In genomic region chr5:123057366-123058250, GRCm38 (mm10) we compare ENCODE assay signal across 8 mouse cellular contexts. TPM values are rescaled to one million over a fixed set of nuclear protein-coding genes. Genes with fewer than 3 reads are reported as not detected.
DNase-seq lines count a peak whose midpoint lies in the region; ATAC-seq and TF ChIP-seq lines count a peak whose summit lies in the region.

No protein-coding gene starts in this region.

- peak overlapping the region; percentile 82 for H3K27ac ChIP-seq in forebrain, embryonic 10.5 days
- peak overlapping the region; percentile 86 for H3K27ac ChIP-seq in heart, embryonic 15.5 days
- H3K27ac ChIP-seq in liver, embryonic 14.5 days = peak overlapping the region; percentile 82
- H3K27ac ChIP-seq in neural tube, embryonic 11.5 days (ENCODE audit: low read depth, low read length) = no peak overlapping the region
- peak overlapping the region; percentile 30 for H3K27ac ChIP-seq in stomach, postnatal 0 days (replicated peaks)

- H3K36me3 ChIP-seq in forebrain, embryonic 10.5 days (replicated peaks) = no peaks in the 10 kb centered on the region
- no peaks in the 10 kb centered on the region for H3K36me3 ChIP-seq in heart, embryonic 15.5 days
- H3K36me3 ChIP-seq in liver, embryonic 14.5 days (replicated peaks; ENCODE audit: control insufficient read depth, insufficient read depth, low read depth) = no peaks in the 10 kb centered on the region
- no peaks in the 10 kb centered on the region for H3K36me3 ChIP-seq in neural tube, embryonic 11.5 days (ENCODE audit: control insufficient read depth, insufficient read depth, low read length)
- no peaks in the 10 kb centered on the region for H3K36me3 ChIP-seq in stomach, postnatal 0 days (ENCODE audit: control insufficient read depth, insufficient read depth, low read length)

- WGBS in forebrain, embryonic 10.5 days = 8% methylated on average over 48 of the region's 48 CpGs
- 8% methylated on average over 48 of the region's 48 CpGs for WGBS in heart, embryonic 15.5 days
- 7% methylated on average over 48 of the region's 48 CpGs for WGBS in liver, embryonic 14.5 days (ENCODE audit: insufficient replicate concordance)
- WGBS in neural tube, embryonic 11.5 days = 8% methylated on average over 48 of the region's 48 CpGs
- WGBS in stomach, postnatal 0 days = 8% methylated on average over 48 of the region's 48 CpGs

- peaks cover 17% of the 10 kb centered on the region for H3K4me1 ChIP-seq in forebrain, embryonic 10.5 days
- H3K4me1 ChIP-seq in heart, embryonic 15.5 days (replicated peaks) = peaks cover 21% of the 10 kb centered on the region
- H3K4me1 ChIP-seq in liver, embryonic 14.5 days (replicated peaks; ENCODE audit: control insufficient read depth in 2 of 2, insufficient read depth in 2 of 2, low read length in 1 of 2) = peaks cover 9 to 11% of the 10 kb centered on the region in 2 experiments
- H3K4me1 ChIP-seq in neural tube, embryonic 11.5 days (ENCODE audit: control insufficient read depth, insufficient read depth, low read length) = no peaks in the 10 kb centered on the region
- no peaks in the 10 kb centered on the region; the same call in 1 of the 2 replicates for H3K4me1 ChIP-seq in stomach, postnatal 0 days (replicated peaks; ENCODE audit: control insufficient read depth, insufficient read depth)

- H3K9ac ChIP-seq in heart, embryonic 15.5 days = peak overlapping the region; percentile 53
- peak overlapping the region; percentile 77 for H3K9ac ChIP-seq in liver, embryonic 14.5 days (replicated peaks)
- H3K9ac ChIP-seq in neural tube, embryonic 11.5 days (ENCODE audit: low read length) = 0 out of 2 replicates have a peak overlapping the region, but pooled peaks have one; percentile 44
- H3K9ac ChIP-seq in stomach, postnatal 0 days (ENCODE audit: low read length) = peak overlapping the region; percentile 48

- H3K9me3 ChIP-seq in forebrain, embryonic 10.5 days = 0 out of 2 replicates have a peak, but pooled peaks cover 4% of the 10 kb centered on the region
- H3K9me3 ChIP-seq in heart, embryonic 15.5 days (replicated peaks) = no peaks in the 10 kb centered on the region
- no peaks in the 10 kb centered on the region for H3K9me3 ChIP-seq in liver, embryonic 14.5 days (ENCODE audit: control insufficient read depth, low read length)
- no peaks in the 10 kb centered on the region for H3K9me3 ChIP-seq in neural tube, embryonic 11.5 days (ENCODE audit: control insufficient read depth, low read length)
- no peaks in the 10 kb centered on the region for H3K9me3 ChIP-seq in stomach, postnatal 0 days (ENCODE audit: control insufficient read depth, low read length)

- H3K27me3 ChIP-seq in forebrain, embryonic 10.5 days (ENCODE audit: poor library complexity, severe bottlenecking) = no peaks in the 10 kb centered on the region
- no peaks in the 10 kb centered on the region for H3K27me3 ChIP-seq in heart, embryonic 15.5 days
- no peaks in the 10 kb centered on the region for H3K27me3 ChIP-seq in liver, embryonic 14.5 days (ENCODE audit: control insufficient read depth, insufficient read depth, low read length)
- H3K27me3 ChIP-seq in neural tube, embryonic 11.5 days (ENCODE audit: control insufficient read depth, insufficient read depth, low read length) = no peaks in the 10 kb centered on the region
- no peaks in the 10 kb centered on the region for H3K27me3 ChIP-seq in stomach, postnatal 0 days (ENCODE audit: control insufficient read depth, insufficient read depth, low read length)

- peak overlapping the region; percentile 50 for H3K4me3 ChIP-seq in forebrain, embryonic 10.5 days
- peak overlapping the region; percentile 49 for H3K4me3 ChIP-seq in heart, embryonic 15.5 days
- peak overlapping the region; percentile 65 to 68 for H3K4me3 ChIP-seq in liver, embryonic 14.5 days (ENCODE audit: insufficient read depth in 1 of 2, low read depth in 2 of 2, low read length in 2 of 2)
- H3K4me3 ChIP-seq in neural tube, embryonic 11.5 days (ENCODE audit: low read depth, low read length) = peak overlapping the region; percentile 26
- peak overlapping the region; percentile 35 for H3K4me3 ChIP-seq in stomach, postnatal 0 days (ENCODE audit: low read depth, low read length)

- TF ChIP-seq EP300 in liver, embryonic 14.5 days (IDR thresholded peaks at IDR 0.05; ENCODE audit: low read depth) = no peak
- TF ChIP-seq EP300 in stomach, postnatal 0 days (optimal IDR thresholded peaks at IDR 0.05) = no peak

- peak; percentile 98 to 99 for DNase-seq in CD8-positive naive resting alpha-beta T cell, adult 2 months (ENCODE audit: low read depth in 2 of 2, low spot score in 2 of 2)
- peak; percentile 100 for DNase-seq in c-Kit-positive CD71-negative TER-119-negative erythroid progenitor cells, embryonic 14.5 days (ENCODE audit: low read depth)
- DNase-seq in forebrain, embryonic 10.5 days (ENCODE audit: extremely low spot score, low spot score) = peak; percentile 100
- DNase-seq in kidney, postnatal 25 days = peak; percentile 99 to 100
- DNase-seq in liver, embryonic 14.5 days (ENCODE audit: low read depth in 3 of 3, low spot score in 3 of 3) = peak; percentile 99 to 100 (median 99)
- DNase-seq in neural tube, embryonic 11.5 days (ENCODE audit: low spot score) = peak; percentile 100
- DNase-seq in stomach, postnatal 0 days (ENCODE audit: low spot score) = peak; percentile 100

- ATAC-seq in heart, embryonic 15.5 days (replicated peaks; ENCODE audit: insufficient number of reproducible peaks, insufficient read depth, low FRiP score, low read depth) = peak; percentile 97
- peak; percentile 96 for ATAC-seq in liver, embryonic 14.5 days (ENCODE audit: insufficient read depth)
- ATAC-seq in neural tube, embryonic 11.5 days (ENCODE audit: insufficient read depth, low FRiP score, low TSS enrichment) = peak; percentile 87
- peak; percentile 97 for ATAC-seq in stomach, postnatal 0 days (ENCODE audit: low FRiP score, low TSS enrichment)

- H3K4me2 ChIP-seq in heart, embryonic 15.5 days = peak overlapping the region; percentile 58
- peak overlapping the region; percentile 94 for H3K4me2 ChIP-seq in liver, embryonic 14.5 days (ENCODE audit: low read depth)
- peak overlapping the region; percentile 37 for H3K4me2 ChIP-seq in neural tube, embryonic 11.5 days (ENCODE audit: low read depth)
- peak overlapping the region; percentile 50 for H3K4me2 ChIP-seq in stomach, postnatal 0 days (replicated peaks; ENCODE audit: low read depth)

- TF ChIP-seq CTCF in liver, embryonic 14.5 days (IDR thresholded peaks at IDR 0.05; ENCODE audit: low read depth) = peak; percentile 70
- TF ChIP-seq CTCF in stomach, postnatal 0 days (IDR thresholded peaks at IDR 0.05; ENCODE audit: low read depth) = peak; percentile 67

RNA-seq across cellular contexts. Expression of gene Tmem120b, which starts 10.6 kb away (rescaled TPM):
- polyA plus RNA-seq in forebrain, embryonic 10.5 days (2016; fragmentation: Nextera tagmentation; extraction: Ambion mirVana) = 8.3 and 10.4 TPM in 2 replicates
- 11.3 and 13.0 TPM in 2 replicates for polyA plus RNA-seq in heart, embryonic 15.5 days (2015; fragmentation: Nextera tagmentation; extraction: Ambion mirVana)
- polyA plus RNA-seq in liver, embryonic 14.5 days (2012; rRNA removed) = 17.7 and 19.0 TPM in 2 replicates
- 18.0 and 18.1 TPM in 2 replicates for polyA plus RNA-seq in liver, embryonic 14.5 days (2014; fragmentation: Nextera tagmentation; extraction: Ambion mirVana)
- polyA plus RNA-seq in neural tube, embryonic 11.5 days (2014; fragmentation: Nextera tagmentation; extraction: Ambion mirVana) = 9.0 and 9.9 TPM in 2 replicates
- 8.0 and 9.1 TPM in 2 replicates for polyA plus RNA-seq in stomach, postnatal 0 days (2015; fragmentation: Nextera tagmentation; extraction: Ambion mirVana)

RNA-seq across cellular contexts. Expression of gene Morn3, which starts 10.8 kb away (rescaled TPM):
- 0.26 and 0.33 TPM in 2 replicates for polyA plus RNA-seq in forebrain, embryonic 10.5 days (2016; fragmentation: Nextera tagmentation; extraction: Ambion mirVana)
- not detected in 2 replicates for polyA plus RNA-seq in heart, embryonic 15.5 days (2015; fragmentation: Nextera tagmentation; extraction: Ambion mirVana)
- polyA plus RNA-seq in liver, embryonic 14.5 days (2012; rRNA removed) = not detected in 2 replicates
- not detected in 2 replicates for polyA plus RNA-seq in liver, embryonic 14.5 days (2014; fragmentation: Nextera tagmentation; extraction: Ambion mirVana)
- polyA plus RNA-seq in neural tube, embryonic 11.5 days (2014; fragmentation: Nextera tagmentation; extraction: Ambion mirVana) = not detected in 2 replicates
- polyA plus RNA-seq in stomach, postnatal 0 days (2015; fragmentation: Nextera tagmentation; extraction: Ambion mirVana) = 0.41 TPM in 1 of 2 replicates, not detected in the other

RNA-seq across cellular contexts. Expression of gene Orai1, which starts 42.7 kb away (rescaled TPM):
- 6.9 and 7.9 TPM in 2 replicates for polyA plus RNA-seq in forebrain, embryonic 10.5 days (2016; fragmentation: Nextera tagmentation; extraction: Ambion mirVana)
- 17.3 and 19.0 TPM in 2 replicates for polyA plus RNA-seq in heart, embryonic 15.5 days (2015; fragmentation: Nextera tagmentation; extraction: Ambion mirVana)
- 7.4 and 9.2 TPM in 2 replicates for polyA plus RNA-seq in liver, embryonic 14.5 days (2012; rRNA removed)
- 6.3 and 8.1 TPM in 2 replicates for polyA plus RNA-seq in liver, embryonic 14.5 days (2014; fragmentation: Nextera tagmentation; extraction: Ambion mirVana)
- polyA plus RNA-seq in neural tube, embryonic 11.5 days (2014; fragmentation: Nextera tagmentation; extraction: Ambion mirVana) = 8.5 and 8.7 TPM in 2 replicates
- polyA plus RNA-seq in stomach, postnatal 0 days (2015; fragmentation: Nextera tagmentation; extraction: Ambion mirVana) = 29.6 TPM in 2 replicates

Comparison
In these comparisons a context has a peak if more than half of its experiments do, and no peak if none do; other contexts are left out.
1. H3K4me2 ChIP-seq: peak in every context shown above with its lines; median percentile 94 in liver, embryonic 14.5 days; 58 in heart, embryonic 15.5 days; 50 in stomach, postnatal 0 days; 37 in neural tube, embryonic 11.5 days.